Mouse (Mus musculus): ENCODE results near the gene F11r. TPM values are rescaled to one million over a fixed set of nuclear protein-coding genes. Genes with fewer than 3 reads are reported as not detected.

F11r gene
- polyA plus RNA-seq, 1 experiment from 2014 or later, result 39.2 TPM

GRCm38 (mm10) chr1:171473920-171474640, 36.7 kb downstream of the F11r start:
- ATAC-seq (ENCODE audit: insufficient number of reproducible peaks, insufficient read depth, low FRiP score, low TSS enrichment, low read depth), result no peak
- Histone ChIP-seq H3K4me2 (no peak overlapping the region), H3K9me3 (no peaks in the 10 kb centered on the region), H3K27ac (no peak overlapping the region), H3K36me3 (no peaks in the 10 kb centered on the region), H3K27me3 (no peaks in the 10 kb centered on the region), H3K4me1 (no peaks in the 10 kb centered on the region), H3K4me3 (no peak overlapping the region), H3K9ac (no peak overlapping the region)
- 65% methylated on average over 9 of the region's 9 CpGs for WGBS

DNA sequence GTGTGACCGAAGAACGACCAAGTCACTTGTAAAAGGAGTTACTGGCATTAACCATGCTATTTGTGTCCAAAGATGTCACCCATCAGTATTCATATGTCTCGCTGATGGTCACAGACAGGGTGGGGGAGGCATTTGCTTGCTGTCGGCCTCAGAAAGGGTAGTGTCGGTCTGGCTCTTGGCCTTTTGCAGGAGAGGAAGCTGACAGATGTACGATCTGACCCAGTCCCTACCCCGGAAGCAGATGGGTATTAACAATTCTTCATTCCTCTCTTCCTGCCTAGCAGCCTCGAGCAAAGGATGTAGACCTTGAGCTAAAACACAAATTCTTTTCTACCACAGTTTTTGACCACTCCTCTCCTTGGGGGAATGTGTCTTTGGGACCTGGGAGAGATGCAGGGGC, 39.8 kb downstream of the F11r start:
- H3K4me1 ChIP-seq, result no peaks in the 10 kb centered on the region
- H3K27ac ChIP-seq, result peak overlapping the region; percentile 82
- H3K9ac ChIP-seq, result no peak overlapping the region
- H3K4me3 ChIP-seq, result no peak overlapping the region
- WGBS, result 71% methylated on average over 8 of the region's 8 CpGs
- H3K9me3 ChIP-seq, result peaks cover 5% of the 10 kb centered on the region
- no peak for ATAC-seq (ENCODE audit: insufficient number of reproducible peaks, insufficient read depth, low FRiP score, low TSS enrichment, low read depth)
- no peak overlapping the region for H3K4me2 ChIP-seq
- no peaks in the 10 kb centered on the region for H3K36me3 ChIP-seq
- no peaks in the 10 kb centered on the region for H3K27me3 ChIP-seq

- Histone ChIP-seq H3K4me1 (no peaks in the 10 kb centered on the region), H3K9ac (0 out of 2 replicates have a peak overlapping the region, but pooled peaks have one; percentile 46), H3K36me3 (no peaks in the 10 kb centered on the region), H3K4me2 (peak overlapping the region; percentile 50), H3K4me3 (peak overlapping the region; percentile 36), H3K27me3 (no peaks in the 10 kb centered on the region), H3K9me3 (peaks cover 10% of the 10 kb centered on the region), H3K27ac (peak overlapping the region; percentile 82)
- 59% methylated on average over 27 of the region's 27 CpGs for WGBS
- peak; percentile 81 for ATAC-seq (ENCODE audit: insufficient number of reproducible peaks, insufficient read depth, low FRiP score, low TSS enrichment, low read depth)
These were observed 40.6 kb downstream of the F11r start for GRCm38 (mm10) chr1:171477758-171478545.

- H3K4me3 ChIP-seq, result no peak overlapping the region
- no peaks in the 10 kb centered on the region for H3K27me3 ChIP-seq
- peaks cover 14% of the 10 kb centered on the region for H3K9me3 ChIP-seq
- H3K36me3 ChIP-seq, result no peaks in the 10 kb centered on the region
- no peak for ATAC-seq (ENCODE audit: insufficient number of reproducible peaks, insufficient read depth, low FRiP score, low TSS enrichment, low read depth)
- H3K27ac ChIP-seq, result no peak overlapping the region
- 38% methylated on average over 2 of the region's 2 CpGs for WGBS
- no peak overlapping the region for H3K9ac ChIP-seq
- H3K4me2 ChIP-seq, result no peak overlapping the region
- H3K4me1 ChIP-seq, result no peaks in the 10 kb centered on the region
These were observed 41.6 kb downstream of the F11r start for GRCm38 (mm10) chr1:171478968-171479367.

DNA sequence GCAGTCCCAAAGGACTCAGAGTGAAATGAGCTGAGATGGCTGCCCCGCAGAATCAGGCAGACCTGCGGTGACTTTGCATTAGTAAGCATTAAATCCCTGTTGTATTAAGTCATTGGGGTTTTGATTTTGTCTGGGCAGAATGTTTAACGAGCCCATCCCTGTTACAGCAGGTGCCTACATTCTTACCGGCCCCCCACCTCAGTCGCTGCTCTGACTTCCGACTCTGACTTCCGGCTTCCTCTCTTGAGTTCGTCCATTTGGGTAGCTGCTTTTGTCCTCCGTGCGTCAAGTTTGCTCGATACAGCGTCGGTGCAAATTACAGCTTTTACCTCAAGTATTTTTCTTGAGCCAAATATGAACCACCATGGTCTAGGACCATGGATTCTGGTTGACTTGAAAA, 56.9 kb downstream of the F11r start:
- H3K4me2 ChIP-seq, result no peak overlapping the region
- ATAC-seq (ENCODE audit: insufficient number of reproducible peaks, insufficient read depth, low FRiP score, low TSS enrichment, low read depth), result no peak
- no peaks in the 10 kb centered on the region for H3K27me3 ChIP-seq
- H3K9me3 ChIP-seq, result peaks cover 10% of the 10 kb centered on the region
- H3K36me3 ChIP-seq, result no peaks in the 10 kb centered on the region
- WGBS, result 93% methylated on average over 13 of the region's 13 CpGs
- no peak overlapping the region for H3K9ac ChIP-seq
- H3K27ac ChIP-seq, result no peak overlapping the region
- no peaks in the 10 kb centered on the region for H3K4me1 ChIP-seq
- H3K4me3 ChIP-seq, result no peak overlapping the region

DNA sequence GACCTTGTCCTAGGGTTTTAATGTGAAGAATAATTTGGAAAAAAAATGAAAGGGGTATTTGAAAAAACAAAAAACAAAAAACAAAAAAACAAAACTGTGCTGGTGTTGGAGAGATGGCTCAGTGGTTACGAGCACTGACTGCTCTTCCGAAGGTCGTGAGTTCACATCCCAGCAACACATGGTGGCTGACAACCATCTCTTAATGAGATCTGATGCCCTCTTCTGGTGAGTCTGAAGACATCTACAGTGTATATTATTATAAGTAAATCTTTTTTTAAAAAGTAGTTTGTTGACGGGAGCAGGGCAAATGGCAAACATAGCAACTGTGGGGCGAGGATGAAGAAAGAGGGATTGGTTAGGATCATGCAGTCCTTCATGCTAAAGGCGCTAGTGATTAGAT, 58.0 kb downstream of the F11r start:
- no peak for ATAC-seq (ENCODE audit: insufficient number of reproducible peaks, insufficient read depth, low FRiP score, low TSS enrichment, low read depth)
- no peak overlapping the region for H3K4me3 ChIP-seq
- peaks cover 4% of the 10 kb centered on the region; the same call in 1 of the 2 replicates for H3K9me3 ChIP-seq
- no peaks in the 10 kb centered on the region for H3K4me1 ChIP-seq
- H3K27ac ChIP-seq, result no peak overlapping the region
- H3K4me2 ChIP-seq, result no peak overlapping the region
- H3K9ac ChIP-seq, result no peak overlapping the region
- H3K36me3 ChIP-seq, result no peaks in the 10 kb centered on the region
- H3K27me3 ChIP-seq, result no peaks in the 10 kb centered on the region
- 86% methylated on average over 6 of the region's 6 CpGs for WGBS

DNA sequence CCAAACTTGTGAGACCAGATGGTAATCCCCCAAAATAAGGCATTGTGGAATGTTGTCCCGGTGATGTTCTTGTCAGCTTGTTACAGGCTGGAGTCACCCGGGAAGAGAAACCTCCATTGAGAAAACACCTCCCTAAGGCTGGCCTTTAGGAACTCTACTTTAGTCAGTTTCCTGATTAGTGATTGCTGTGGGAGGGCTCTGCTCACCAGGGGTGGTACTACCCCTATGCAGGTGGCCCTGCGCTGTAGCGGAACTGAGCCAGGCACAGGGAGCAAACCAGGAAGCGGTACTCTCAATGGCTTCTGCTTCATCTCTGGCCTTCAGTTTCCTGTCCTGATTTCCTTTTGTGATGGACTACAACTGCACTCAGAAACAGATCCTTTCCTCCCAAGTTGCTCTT, 62.5 kb downstream of the F11r start:
- ATAC-seq (ENCODE audit: insufficient number of reproducible peaks, insufficient read depth, low FRiP score, low TSS enrichment, low read depth), result no peak
- Histone ChIP-seq H3K27me3 (no peaks in the 10 kb centered on the region), H3K4me3 (no peak overlapping the region), H3K4me1 (peaks cover 7% of the 10 kb centered on the region; the same call in 1 of the 2 replicates), H3K9me3 (no peaks in the 10 kb centered on the region), H3K9ac (no peak overlapping the region), H3K4me2 (no peak overlapping the region), H3K27ac (no peak overlapping the region), H3K36me3 (no peaks in the 10 kb centered on the region)
- WGBS, result 73% methylated on average over 5 of the region's 5 CpGs

DNA sequence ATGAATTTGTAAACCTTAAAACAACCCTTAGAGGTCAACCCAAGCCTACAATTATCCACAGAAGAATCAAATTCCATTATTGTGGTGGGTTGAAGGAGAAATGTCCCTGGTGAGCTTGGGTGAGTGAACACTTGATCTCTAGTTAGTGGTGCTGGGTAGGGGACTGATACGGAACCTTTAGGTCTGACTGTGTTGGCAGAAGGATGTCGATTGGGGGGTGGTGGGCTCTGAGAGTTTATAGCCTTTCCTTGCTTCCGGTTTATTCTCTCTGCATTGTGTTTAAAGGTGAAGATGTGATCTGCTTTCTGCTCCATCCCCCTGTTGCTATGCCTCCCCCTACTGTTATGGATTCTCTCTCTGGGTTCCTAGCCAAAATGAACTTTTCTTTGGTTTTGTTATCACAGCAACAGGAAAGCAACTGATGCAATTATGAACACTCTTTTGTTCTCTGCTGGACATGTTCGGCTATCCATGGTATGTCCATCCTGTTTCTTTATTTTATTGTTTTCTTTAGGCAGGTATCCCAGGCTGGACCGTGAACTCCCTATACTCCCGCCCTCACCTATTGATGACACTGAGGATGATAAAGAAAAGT, 63.8 kb downstream of the F11r start:
- 63% methylated on average over 6 of the region's 6 CpGs for WGBS
- no peaks in the 10 kb centered on the region for H3K27me3 ChIP-seq
- H3K9ac ChIP-seq, result no peak overlapping the region
- H3K4me2 ChIP-seq, result no peak overlapping the region
- H3K27ac ChIP-seq, result peak overlapping the region; percentile 77
- H3K36me3 ChIP-seq, result no peaks in the 10 kb centered on the region
- H3K9me3 ChIP-seq, result no peaks in the 10 kb centered on the region
- H3K4me3 ChIP-seq, result no peak overlapping the region
- H3K4me1 ChIP-seq, result peaks cover 7% of the 10 kb centered on the region; the same call in 1 of the 2 replicates
- ATAC-seq (ENCODE audit: insufficient number of reproducible peaks, insufficient read depth, low FRiP score, low TSS enrichment, low read depth), result no peak

DNA sequence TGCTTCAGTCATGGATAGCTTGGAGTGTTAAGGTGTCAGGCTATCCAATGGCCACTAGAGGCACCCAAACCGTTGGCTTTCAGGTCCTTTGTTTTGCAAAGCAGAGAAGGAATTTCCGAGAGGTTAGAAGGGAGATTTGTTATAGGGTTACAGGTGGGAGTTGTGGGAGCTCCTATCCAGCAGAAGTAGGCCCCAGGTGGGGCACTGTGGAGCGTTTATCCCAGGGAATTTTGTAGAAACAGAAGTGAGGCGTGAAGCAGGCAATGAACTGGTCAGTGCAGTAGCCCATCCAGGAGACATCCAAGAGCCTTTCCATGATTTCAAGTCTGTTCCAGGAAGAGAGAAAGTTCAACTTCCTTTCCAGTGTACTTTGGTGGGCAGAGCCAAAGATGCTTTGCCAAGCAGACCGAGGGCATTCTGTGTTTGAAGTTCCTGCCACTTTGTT, 64.3 kb downstream of the F11r start:
- H3K9ac ChIP-seq, result peak overlapping the region; percentile 55; the same call in 1 of the 2 replicates
- H3K4me3 ChIP-seq, result no peak overlapping the region
- H3K4me1 ChIP-seq, result peaks cover 7% of the 10 kb centered on the region; the same call in 1 of the 2 replicates
- no peaks in the 10 kb centered on the region for H3K27me3 ChIP-seq
- peak overlapping the region; percentile 77 for H3K27ac ChIP-seq
- peak overlapping the region; percentile 65 for H3K4me2 ChIP-seq
- 4% methylated on average over 5 of the region's 5 CpGs for WGBS
- no peaks in the 10 kb centered on the region for H3K36me3 ChIP-seq
- no peak for ATAC-seq (ENCODE audit: insufficient number of reproducible peaks, insufficient read depth, low FRiP score, low TSS enrichment, low read depth)
- no peaks in the 10 kb centered on the region for H3K9me3 ChIP-seq

DNA sequence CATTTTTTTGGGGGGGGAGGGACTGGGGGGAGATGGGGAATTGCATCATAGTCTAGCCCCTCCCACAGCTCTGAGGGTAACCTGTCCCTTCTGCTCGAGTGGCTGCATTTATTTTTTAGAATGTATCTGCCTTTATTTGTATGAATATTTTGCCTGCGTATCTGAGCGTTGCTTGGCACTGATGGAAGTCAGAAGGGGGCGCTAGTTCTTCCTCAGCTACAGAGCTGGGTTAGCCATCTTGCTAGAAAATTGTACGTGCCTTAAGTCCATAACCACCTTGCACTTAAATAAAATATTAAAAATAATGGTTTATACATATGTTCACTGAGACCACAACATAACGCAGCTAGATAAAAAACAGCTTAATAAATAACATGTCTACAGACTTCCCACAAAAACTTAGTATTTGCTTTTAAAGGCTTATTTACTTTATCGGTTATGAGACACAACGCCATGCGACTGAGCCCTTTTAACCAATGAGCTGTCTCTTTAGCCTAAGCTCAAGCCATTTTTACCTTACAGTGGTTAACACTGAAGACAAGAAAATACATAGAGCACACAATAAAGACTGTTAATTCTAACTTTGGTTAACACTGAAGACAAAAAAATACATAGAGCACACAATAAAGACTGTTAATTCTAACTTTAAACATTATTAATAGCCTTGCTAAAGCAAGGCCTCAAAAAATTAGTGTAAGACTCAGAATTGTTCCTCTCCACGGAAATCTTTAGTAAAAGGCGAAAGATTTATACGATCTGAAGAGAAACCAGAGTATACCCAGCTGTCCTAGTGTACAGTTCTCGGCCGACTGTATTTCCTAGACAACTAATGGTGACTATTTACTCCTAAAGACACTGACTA, 65.3 kb downstream of the F11r start:
- peaks cover 7% of the 10 kb centered on the region; the same call in 1 of the 2 replicates for H3K4me1 ChIP-seq
- H3K4me2 ChIP-seq, result peak overlapping the region; percentile 65
- no peak overlapping the region for H3K9ac ChIP-seq
- WGBS, result under 1% methylated on average over 14 of the region's 14 CpGs
- peak overlapping the region; percentile 97 for H3K27ac ChIP-seq
- H3K4me3 ChIP-seq, result peak overlapping the region; percentile 57
- ATAC-seq (ENCODE audit: insufficient number of reproducible peaks, insufficient read depth, low FRiP score, low TSS enrichment, low read depth), result peak; percentile 79
- H3K36me3 ChIP-seq, result no peaks in the 10 kb centered on the region
- H3K27me3 ChIP-seq, result no peaks in the 10 kb centered on the region
- no peaks in the 10 kb centered on the region for H3K9me3 ChIP-seq

- H3K4me3 ChIP-seq, result peak within 1 kb of the TSS; percentile 57
- peaks cover 7% of the 10 kb centered on the region; the same call in 1 of the 2 replicates for H3K4me1 ChIP-seq
- H3K9me3 ChIP-seq, result no peaks in the 10 kb centered on the region
- H3K9ac ChIP-seq, result peak within 1 kb of the TSS; percentile 78
- H3K27me3 ChIP-seq, result no peaks in the 10 kb centered on the region
- peak within 1 kb of the TSS; percentile 65 for H3K4me2 ChIP-seq
- peak; percentile 81 for ATAC-seq (ENCODE audit: insufficient number of reproducible peaks, insufficient read depth, low FRiP score, low TSS enrichment, low read depth)
- no peaks in the 10 kb centered on the region for H3K36me3 ChIP-seq
- peak within 1 kb of the TSS; percentile 97 for H3K27ac ChIP-seq
- WGBS, result under 1% methylated on average over 19 of the region's 19 CpGs
These were observed 65.9 kb downstream of the F11r start, which contains the start of gene Alyref2 for GRCm38 (mm10) chr1:171503250-171503591. Gene Alyref2 (plus strand): TSS chr1:171503478.
